Mouse (Mus musculus) liver, postnatal 0 days (tissue): ENCODE measurements around the gene Il11ra1. TPM values are rescaled to one million over a fixed set of nuclear protein-coding genes. Genes with fewer than 3 reads are reported as not detected.
A peak's percentile ranks its signal among the peaks of the same experiment; 100 is the strongest.

ENCODE experiments used
- ATAC-seq: fragments of 200-750 bp; cut with Nextera tagmentation; 2 replicates; pipeline ENCODE4 v1.8.0; 2017; ENCODE audit warnings: mild to moderate bottlenecking, moderate library complexity
- DNase-seq: peaks from one replicate; pipeline ENCODE4 v3.0.0-alpha.2; 2016
- H3K27ac ChIP-seq: fragments of 300-500 bp; sonication (generic); 2 replicates; pipeline ENCODE4 v1.5.1; 2014; ENCODE audit warnings: antibody characterized with exemption, moderate library complexity, mild to moderate bottlenecking, low read depth
- H3K27me3 ChIP-seq: fragments of 300-500 bp; sonication (generic); 2 replicates; pipeline ENCODE4 v1.6.1; 2014; ENCODE audit warnings: low read length, control low read depth, mixed read lengths; ENCODE audit not compliant: insufficient read depth
- H3K36me3 ChIP-seq: fragments of 300-500 bp; sonication (generic); replicated peaks from 2 replicates; pipeline ENCODE4 v1.6.1; 2014; ENCODE audit warnings: mild to moderate bottlenecking, control low read depth, low read length, moderate library complexity, mixed read lengths; ENCODE audit not compliant: insufficient read depth
- H3K4me1 ChIP-seq: fragments of 300-500 bp; sonication (generic); 2 replicates; pipeline ENCODE4 v1.6.1; 2014; ENCODE audit warnings: antibody characterized with exemption, mild to moderate bottlenecking, control low read depth; ENCODE audit not compliant: insufficient read depth
- H3K4me2 ChIP-seq: fragments of 300-500 bp; sonication (generic); 2 replicates; pipeline ENCODE4 v1.6.1; 2014; ENCODE audit warnings: low read depth, mild to moderate bottlenecking, low read length, moderate library complexity, mixed read lengths
- H3K4me3 ChIP-seq: fragments of 300-500 bp; sonication (generic); 2 replicates; pipeline ENCODE4 v1.5.1; 2014; ENCODE audit warnings: low read depth, low read length
- H3K9ac ChIP-seq: fragments of 300-500 bp; sonication (generic); replicated peaks from 2 replicates; pipeline ENCODE4 v1.6.1; 2014; ENCODE audit warnings: mild to moderate bottlenecking, moderate library complexity
- H3K9me3 ChIP-seq: fragments of 300-500 bp; sonication (generic); 2 replicates; pipeline ENCODE4 v1.6.1; 2016; ENCODE audit warnings: mild to moderate bottlenecking, control low read depth, low read length, mixed read lengths
- CTCF ChIP-seq: sonication (generic); IDR thresholded peaks from 2 replicates; pipeline ENCODE4 v1.5.1; 2016; ENCODE audit warnings: antibody characterized with exemption, low read depth
- EP300 ChIP-seq: IDR thresholded peaks from 2 replicates; pipeline ENCODE4 v1.6.1; 2016; ENCODE audit warnings: antibody characterized with exemption, low read depth, mild to moderate bottlenecking
- WGBS: fragments of 180-500 bp; shearing (Covaris S2); extraction: QIAGEN DNeasy Blood & Tissue Kit; methylation state at CpG from one replicate; pipeline ENCODE4 v1.1.7; 2014; ENCODE audit not compliant: insufficient replicate concordance; 5-methylcytosine and 5-hydroxymethylcytosine counted together
- polyA plus RNA-seq: library from polyadenylated mRNA; unstranded; fragments of >200 nt; fragmentation: Nextera tagmentation; extraction: Ambion mirVana; gene quantifications from 2 replicates; pipeline ENCODE4 v1.2.1, GENCODE M21; 2015

The Il11ra1 gene
- polyA plus RNA-seq, 1 experiment from 2014 or later: 28.5 TPM

DNA sequence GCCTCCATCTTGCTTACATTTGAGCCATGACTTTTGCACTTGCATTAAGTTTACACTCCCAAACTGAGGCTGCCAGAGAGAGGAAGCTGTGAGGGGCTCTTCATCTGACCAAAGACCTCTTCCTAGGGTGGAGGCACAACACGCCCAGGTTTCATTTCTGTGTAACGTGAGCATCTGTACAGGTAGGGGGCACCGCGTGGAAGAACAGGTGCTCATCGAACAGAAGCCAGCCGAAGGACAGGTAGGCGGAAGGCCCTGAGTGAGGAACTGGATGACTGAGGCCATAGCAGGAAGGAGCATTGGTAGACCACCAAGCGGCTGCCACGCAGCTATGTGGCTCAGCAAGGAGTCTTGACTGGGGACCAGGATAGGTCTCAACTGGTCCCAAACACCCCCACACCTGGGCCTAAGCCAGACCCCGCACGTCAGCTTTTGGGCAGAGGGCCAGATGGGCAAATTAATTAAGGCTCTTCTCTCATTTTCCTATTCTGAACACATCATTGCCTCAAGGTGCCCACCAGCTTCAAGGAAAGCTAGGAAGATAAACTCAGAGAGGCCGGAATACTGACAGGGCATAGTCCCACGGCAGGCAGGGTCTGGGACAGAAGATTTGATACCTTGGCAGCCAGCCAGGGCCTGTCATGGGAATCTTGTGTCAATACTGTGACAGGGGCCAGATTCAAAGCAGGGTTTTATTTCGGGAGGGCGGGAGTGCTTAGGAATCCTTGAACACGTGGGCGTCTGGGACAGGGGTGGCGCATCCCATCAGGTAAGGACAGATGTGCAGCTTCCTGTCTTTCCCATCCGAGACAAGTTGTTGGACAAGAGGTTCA, 6.3 kb downstream of the Il11ra1 start:
- no peak overlapping the region for H3K4me3 ChIP-seq
- 67% methylated on average over 19 of the region's 19 CpGs for WGBS
- no peaks in the 10 kb centered on the region for H3K36me3 ChIP-seq
- no peaks in the 10 kb centered on the region for H3K4me1 ChIP-seq
- DNase-seq (no peak), ATAC-seq (no peak)
- TF ChIP-seq CTCF (no peak), EP300 (no peak)
- no peaks in the 10 kb centered on the region for H3K9me3 ChIP-seq
- H3K27me3 ChIP-seq: peaks cover 21% of the 10 kb centered on the region
- H3K9ac ChIP-seq: no peak overlapping the region
- no peak overlapping the region for H3K27ac ChIP-seq
- no peak overlapping the region for H3K4me2 ChIP-seq

DNA sequence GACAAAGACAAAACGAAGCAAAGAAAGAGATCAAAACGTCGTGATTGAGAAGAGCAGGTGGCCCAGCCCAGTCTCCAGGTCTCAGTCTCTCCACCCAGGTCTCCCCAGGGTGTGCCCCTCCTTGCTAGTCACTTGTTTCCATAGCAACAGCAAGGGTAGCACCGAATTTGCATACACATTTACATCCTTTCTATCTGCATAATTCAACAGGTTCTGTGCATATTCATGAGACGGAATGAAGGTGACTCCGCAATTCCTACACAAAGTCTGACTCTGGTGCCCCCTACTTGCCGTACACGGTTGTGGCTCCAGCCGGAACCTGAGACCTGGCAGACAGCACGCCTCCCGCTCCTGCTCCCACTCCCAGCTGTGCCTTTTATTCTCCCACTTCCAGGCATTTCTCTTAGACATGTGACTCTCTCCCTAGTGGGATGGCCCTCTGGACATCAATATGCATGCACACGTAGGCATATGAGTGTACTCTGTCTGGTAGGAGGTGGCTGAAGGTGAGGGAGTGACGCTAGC, 7.3 kb downstream of the Il11ra1 start:
- ATAC-seq (peak; percentile 50; the same call in 1 of the 2 replicates), DNase-seq (peak; percentile 63)
- Histone ChIP-seq H3K4me1 (peaks cover 3% of the 10 kb centered on the region), H3K4me3 (no peak overlapping the region), H3K36me3 (no peaks in the 10 kb centered on the region), H3K27ac (no peak overlapping the region), H3K27me3 (peaks cover 21% of the 10 kb centered on the region), H3K9me3 (no peaks in the 10 kb centered on the region), H3K9ac (no peak overlapping the region), H3K4me2 (no peak overlapping the region)
- WGBS: 5% methylated on average over 13 of the region's 13 CpGs
- TF ChIP-seq CTCF (peak; percentile 68), EP300 (no peak)

DNA sequence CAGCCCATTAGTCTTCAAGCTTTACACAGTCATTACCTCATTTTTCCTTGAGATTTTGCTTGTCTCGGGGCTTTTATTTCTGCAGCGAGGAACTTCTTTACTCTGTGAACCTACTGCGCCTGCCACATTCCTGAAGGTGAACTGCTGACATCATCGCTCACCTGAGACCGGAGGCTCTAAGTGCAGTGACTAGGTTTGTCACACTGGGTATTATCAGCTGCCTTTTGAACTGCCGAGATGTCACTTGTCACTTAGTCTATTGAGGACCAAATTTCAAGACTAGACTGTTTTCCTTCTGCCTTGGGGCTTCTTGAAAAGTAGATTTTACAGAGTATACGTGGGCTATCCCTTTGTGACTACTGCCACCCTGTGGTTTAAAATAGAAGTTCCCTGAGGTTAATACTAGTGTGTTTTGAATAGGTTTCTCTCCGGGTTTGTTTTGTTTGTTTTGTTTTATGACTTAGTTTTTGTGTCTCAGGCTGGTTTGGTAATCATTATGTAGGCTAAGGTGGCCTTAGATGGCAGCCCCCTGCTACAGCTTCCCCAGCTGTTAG, 8.5 kb downstream of the Il11ra1 start:
- H3K27me3 ChIP-seq: peaks cover 21% of the 10 kb centered on the region
- H3K4me2 ChIP-seq: no peak overlapping the region
- no peak overlapping the region for H3K9ac ChIP-seq
- H3K36me3 ChIP-seq: no peaks in the 10 kb centered on the region
- WGBS: 38% methylated on average over 8 of the region's 8 CpGs
- ATAC-seq (no peak), DNase-seq (no peak)
- H3K4me1 ChIP-seq: peaks cover 10% of the 10 kb centered on the region
- TF ChIP-seq EP300 (no peak), CTCF (peak; percentile 70)
- H3K9me3 ChIP-seq: no peaks in the 10 kb centered on the region
- no peak overlapping the region for H3K27ac ChIP-seq
- no peak overlapping the region for H3K4me3 ChIP-seq

DNA sequence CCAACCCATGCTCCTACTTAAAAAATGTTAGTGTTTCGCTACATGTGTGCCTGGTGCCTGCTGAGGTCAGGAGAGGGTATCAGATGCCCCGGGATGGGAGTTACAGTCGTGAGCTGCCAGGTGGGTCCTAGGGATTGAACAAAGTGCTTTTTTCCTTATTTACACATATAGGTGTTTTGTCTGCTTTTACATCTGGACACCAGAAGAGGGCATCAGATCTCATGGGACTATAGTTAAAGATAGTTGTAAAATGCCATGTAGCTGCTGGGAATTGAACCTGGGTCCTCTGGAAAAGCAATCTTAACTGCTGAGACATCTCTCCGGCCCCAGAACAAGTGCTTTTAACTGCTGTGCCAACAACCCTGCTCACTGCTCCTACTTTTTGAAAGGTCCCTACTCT, 10.4 kb downstream of the Il11ra1 start:
- ATAC-seq (no peak), DNase-seq (no peak)
- H3K27ac ChIP-seq: no peak overlapping the region
- TF ChIP-seq CTCF (peak; percentile 10; the same call in 1 of the 2 replicates), EP300 (no peak)
- no peaks in the 10 kb centered on the region for H3K9me3 ChIP-seq
- WGBS: 64% methylated on average over 4 of the region's 4 CpGs
- peaks cover 15% of the 10 kb centered on the region for H3K4me1 ChIP-seq
- H3K27me3 ChIP-seq: peaks cover 14% of the 10 kb centered on the region; the same call in 1 of the 2 replicates
- H3K4me2 ChIP-seq: no peak overlapping the region
- no peaks in the 10 kb centered on the region for H3K36me3 ChIP-seq
- no peak overlapping the region for H3K4me3 ChIP-seq
- H3K9ac ChIP-seq: no peak overlapping the region

DNA sequence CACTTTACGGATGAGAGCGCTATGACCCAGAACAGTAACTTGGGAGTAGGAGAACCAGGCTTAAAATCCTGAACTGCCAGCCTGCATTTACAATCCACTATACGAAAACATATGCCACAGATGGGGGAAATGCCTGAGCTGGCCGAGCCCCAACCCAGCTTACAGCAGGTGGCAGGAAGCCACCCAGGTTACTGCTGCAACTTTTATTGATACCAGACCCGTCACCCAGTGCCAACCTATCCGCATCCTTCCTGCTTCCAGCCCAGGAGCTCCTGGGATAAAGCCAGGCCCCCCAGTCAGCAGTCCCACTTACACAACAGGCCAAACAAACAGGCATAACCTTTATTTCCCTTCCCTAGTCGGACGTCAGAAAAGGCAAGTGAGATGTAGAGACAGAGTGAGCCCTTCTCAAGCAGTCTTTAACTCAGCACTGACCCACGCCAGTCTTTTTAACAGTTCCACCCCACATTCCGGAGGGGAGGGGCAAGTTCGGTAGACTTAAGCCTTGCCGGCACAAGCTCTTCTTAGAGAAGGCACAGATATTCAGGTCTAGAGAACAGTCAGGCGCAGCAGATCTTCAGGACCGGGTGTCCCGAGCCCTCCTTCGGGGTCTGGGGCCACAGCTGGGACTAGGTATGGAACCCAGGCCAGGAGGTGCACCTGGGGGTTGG, 12.1 kb downstream of the Il11ra1 start:
- WGBS: 84% methylated on average over 16 of the region's 16 CpGs
- Histone ChIP-seq H3K9ac (peak overlapping the region; percentile 83), H3K4me2 (peak overlapping the region; percentile 96), H3K27me3 (peaks cover 7% of the 10 kb centered on the region; the same call in 1 of the 2 replicates), H3K4me1 (peaks cover 15% of the 10 kb centered on the region), H3K36me3 (0 out of 2 replicates have a peak, but pooled peaks cover 2% of the 10 kb centered on the region), H3K9me3 (no peaks in the 10 kb centered on the region), H3K4me3 (peak overlapping the region; percentile 74; the same call in 1 of the 2 replicates), H3K27ac (no peak overlapping the region)
- no peak for ATAC-seq
- TF ChIP-seq CTCF (no peak), EP300 (no peak)
- DNase-seq: no peak
